Mouse (Mus musculus) intestine, embryonic 14.5 days (tissue): Measurements from ENCODE around the gene Cep97. TPM values are rescaled to one million over a fixed set of nuclear protein-coding genes. Genes with fewer than 3 reads are reported as not detected.

Experiments
- ATAC-seq: fragments of 200-750 bp; cut with Nextera tagmentation; replicated peaks from 2 replicates; pipeline ENCODE4 v1.8.0; 2017; ENCODE audit warnings: low read depth, moderate number of reproducible peaks, moderate TSS enrichment, moderate library complexity; ENCODE audit not compliant: low FRiP score, low TSS enrichment
- DNase-seq: peaks from one replicate; pipeline ENCODE4 v3.0.0-alpha.2; 2018; ENCODE audit warnings: low spot score
- H3K27ac ChIP-seq: fragments of 300-500 bp; sonication (generic); 2 replicates; pipeline ENCODE4 v1.5.1; 2014; ENCODE audit warnings: low read depth, mild to moderate bottlenecking, control low read depth
- H3K27me3 ChIP-seq: fragments of 300-500 bp; sonication (generic); replicated peaks from 2 replicates; pipeline ENCODE4 v1.6.1; 2014; ENCODE audit warnings: low read length, control low read depth; ENCODE audit not compliant: control insufficient read depth, insufficient read depth
- H3K36me3 ChIP-seq: fragments of 300-500 bp; sonication (generic); 2 replicates; pipeline ENCODE4 v1.6.1; 2014; ENCODE audit warnings: low read length, control low read depth; ENCODE audit not compliant: control insufficient read depth, insufficient read depth
- H3K4me1 ChIP-seq: fragments of 300-500 bp; sonication (generic); replicated peaks from 2 replicates; pipeline ENCODE4 v1.6.1; 2014; ENCODE audit warnings: low read length, control low read depth, mixed read lengths; ENCODE audit not compliant: control insufficient read depth, insufficient read depth
- H3K4me2 ChIP-seq: fragments of 300-500 bp; sonication (generic); 2 replicates; pipeline ENCODE4 v1.6.1; 2014; ENCODE audit warnings: low read length
- H3K4me3 ChIP-seq: fragments of 300-500 bp; sonication (generic); 2 replicates; pipeline ENCODE4 v1.5.1; 2014; ENCODE audit warnings: low read depth, low read length, control low read depth, mixed read lengths
- H3K9ac ChIP-seq: fragments of 300-500 bp; sonication (generic); 2 replicates; pipeline ENCODE4 v1.6.1; 2014; ENCODE audit warnings: mild to moderate bottlenecking, low read length
- H3K9me3 ChIP-seq: fragments of 300-500 bp; sonication (generic); 2 replicates; pipeline ENCODE4 v1.6.1; 2016; ENCODE audit warnings: low read length, control low read depth; ENCODE audit not compliant: control insufficient read depth
- WGBS: fragments of 180-500 bp; shearing (Covaris S2); extraction: QIAGEN DNeasy Blood & Tissue Kit; methylation state at CpG from one replicate; pipeline ENCODE4 v1.1.7; 2014; 5-methylcytosine and 5-hydroxymethylcytosine counted together
- polyA plus RNA-seq: library from polyadenylated mRNA; unstranded; fragments of >200 nt; fragmentation: Nextera tagmentation; extraction: Ambion mirVana; gene quantifications from 2 replicates; pipeline ENCODE4 v1.2.1, GENCODE M21; 2014

Cep97 gene
- 8.3 and 10.6 TPM in 2 replicates for polyA plus RNA-seq

GRCm38 (mm10) chr16:55934453-55935037, at the start of gene Cep97:
TSS of gene Cep97 (minus strand) at chr16:55934855.
- DNase-seq (peak; percentile 96), ATAC-seq (peak; percentile 97)
- H3K9me3 ChIP-seq, result no peaks in the 10 kb centered on the region
- no peaks in the 10 kb centered on the region for H3K27me3 ChIP-seq
- peak within 1 kb of the TSS; percentile 82 for H3K4me2 ChIP-seq
- WGBS, result 0% methylated on average over 24 of the region's 24 CpGs
- 0 out of 2 replicates have a peak, but pooled peaks cover under 1% of the 10 kb centered on the region for H3K36me3 ChIP-seq
- peak within 1 kb of the TSS; percentile 65 for H3K9ac ChIP-seq
- H3K4me3 ChIP-seq, result peak within 1 kb of the TSS; percentile 83
- 0 out of 2 replicates have a peak, but pooled peaks cover 3% of the 10 kb centered on the region for H3K4me1 ChIP-seq
- peak within 1 kb of the TSS; percentile 23; the same call in 1 of the 2 replicates for H3K27ac ChIP-seq

- peak; percentile 9; the same call in 1 of the 2 replicates for ATAC-seq
- Histone ChIP-seq H3K27ac (peak overlapping the region; percentile 80; the same call in 1 of the 2 replicates), H3K4me3 (peak overlapping the region; percentile 97)
These were observed 40.2 kb upstream of the Cep97 start for GRCm38 (mm10) chr16:55974903-55975285.

GRCm38 (mm10) chr16:55974256-55974902, 39.7 kb upstream of the Cep97 start:
- under 1% methylated on average over 50 of the region's 55 CpGs for WGBS
- DNase-seq, result peak; percentile 92
- peak overlapping the region; percentile 97 for H3K4me3 ChIP-seq

More at GRCm38 (mm10) chr16:55974903-55975285, 40.2 kb upstream of the Cep97 start:
- no peaks in the 10 kb centered on the region for H3K27me3 ChIP-seq
- no peak for DNase-seq
- H3K36me3 ChIP-seq, result peaks cover 32% of the 10 kb centered on the region
- no peaks in the 10 kb centered on the region for H3K9me3 ChIP-seq
- 6% methylated on average over 14 of the region's 14 CpGs for WGBS
- peaks cover 21% of the 10 kb centered on the region for H3K4me1 ChIP-seq
- peak overlapping the region; percentile 89 for H3K9ac ChIP-seq
- H3K4me2 ChIP-seq, result peak overlapping the region; percentile 73

GRCm38 (mm10) chr16:55973431-55974255, 39.0 kb upstream of the Cep97 start, which contains the start of gene Zbtb11:
TSS of gene Zbtb11 (plus strand) at chr16:55973883.
- H3K4me2 ChIP-seq, result peak within 1 kb of the TSS; percentile 77
- peak; percentile 100 for DNase-seq
- H3K4me1 ChIP-seq, result peaks cover 22% of the 10 kb centered on the region
- ATAC-seq, result peak; percentile 97
- H3K9ac ChIP-seq, result peak within 1 kb of the TSS; percentile 89
- no peaks in the 10 kb centered on the region for H3K27me3 ChIP-seq
- H3K36me3 ChIP-seq, result peaks cover 41% of the 10 kb centered on the region
- peak within 1 kb of the TSS; percentile 80 for H3K27ac ChIP-seq
- H3K4me3 ChIP-seq, result peak within 1 kb of the TSS; percentile 97
- H3K9me3 ChIP-seq, result no peaks in the 10 kb centered on the region
- under 1% methylated on average over 78 of the region's 86 CpGs for WGBS

More at GRCm38 (mm10) chr16:55974256-55974902, 39.7 kb upstream of the Cep97 start:
- no peaks in the 10 kb centered on the region for H3K27me3 ChIP-seq
- peak overlapping the region; percentile 80 for H3K27ac ChIP-seq
- H3K36me3 ChIP-seq, result peaks cover 37% of the 10 kb centered on the region
- peaks cover 21% of the 10 kb centered on the region for H3K4me1 ChIP-seq
- peak overlapping the region; percentile 89 for H3K9ac ChIP-seq
- peak overlapping the region; percentile 73 for H3K4me2 ChIP-seq
- no peaks in the 10 kb centered on the region for H3K9me3 ChIP-seq
- ATAC-seq, result peak; percentile 91

- Histone ChIP-seq H3K27ac (peak overlapping the region; percentile 80), H3K4me1 (peaks cover 25% of the 10 kb centered on the region), H3K9ac (peak overlapping the region; percentile 48), H3K36me3 (peaks cover 44% of the 10 kb centered on the region), H3K9me3 (no peaks in the 10 kb centered on the region), H3K27me3 (no peaks in the 10 kb centered on the region), H3K4me3 (peak overlapping the region; percentile 97), H3K4me2 (peak overlapping the region; percentile 77)
- 53% methylated on average over 10 of the region's 10 CpGs for WGBS
- no peak for ATAC-seq
- no peak for DNase-seq
These were observed 38.1 kb upstream of the Cep97 start for GRCm38 (mm10) chr16:55972626-55973201.

- DNase-seq (no peak), ATAC-seq (no peak)
- Histone ChIP-seq H3K9me3 (no peaks in the 10 kb centered on the region), H3K27ac (no peak overlapping the region), H3K4me1 (peaks cover 29% of the 10 kb centered on the region), H3K4me2 (no peak overlapping the region), H3K9ac (no peak overlapping the region), H3K27me3 (no peaks in the 10 kb centered on the region), H3K4me3 (no peak overlapping the region), H3K36me3 (peaks cover 46% of the 10 kb centered on the region)
- 83% methylated on average over 6 of the region's 6 CpGs for WGBS
These were observed 37.3 kb upstream of the Cep97 start for GRCm38 (mm10) chr16:55971735-55972615.

- Histone ChIP-seq H3K27me3 (no peaks in the 10 kb centered on the region), H3K36me3 (peaks cover 46% of the 10 kb centered on the region), H3K9me3 (no peaks in the 10 kb centered on the region), H3K27ac (no peak overlapping the region), H3K4me1 (peaks cover 25% of the 10 kb centered on the region), H3K9ac (no peak overlapping the region), H3K4me2 (no peak overlapping the region), H3K4me3 (no peak overlapping the region)
- no peak for DNase-seq
- 92% methylated on average over 5 of the region's 5 CpGs for WGBS
- ATAC-seq, result no peak
These were observed 35.8 kb upstream of the Cep97 start for GRCm38 (mm10) chr16:55970416-55970815.
